Mouse (Mus musculus): Measurements from ENCODE around the gene Olfr768. TPM values are rescaled to one million over a fixed set of nuclear protein-coding genes. Genes with fewer than 3 reads are reported as not detected.
"Not testable (repeated sequence)": the region's sequence is repeated elsewhere in the genome, so short reads cannot be mapped to it uniquely, and the experiment has no call there.

The Olfr768 gene
- polyA plus RNA-seq (2015; fragmentation: Nextera tagmentation; extraction: Ambion mirVana): not detected in 2 replicates

DNA sequence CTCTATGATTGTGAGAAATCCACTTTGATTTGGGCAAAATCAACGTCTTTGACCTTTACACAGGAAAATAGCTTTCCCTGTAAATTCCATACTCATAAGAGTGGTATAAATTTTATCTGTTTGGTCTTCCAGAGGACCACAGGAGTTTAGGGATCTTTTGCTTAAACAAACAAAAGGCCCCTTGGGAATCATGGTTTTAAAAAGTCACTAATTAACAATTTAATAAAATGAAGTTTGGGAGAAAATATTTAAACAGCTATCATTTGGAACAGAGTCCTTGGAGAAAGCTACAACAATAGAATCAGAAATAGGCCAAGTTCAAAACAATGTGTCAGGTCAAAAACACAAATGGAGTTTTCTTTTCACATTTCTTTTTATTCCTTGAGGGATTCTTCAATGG, at the start of gene Olfr768:
Gene Olfr768 (minus strand): TSS at position 101 of the 400 bp plus-strand sequence.
- no peak within 1 kb of the TSS for H3K9ac ChIP-seq
- H3K4me3 ChIP-seq: no peak within 1 kb of the TSS
- no peaks in the 10 kb centered on the region for H3K9me3 ChIP-seq
- no peak for ATAC-seq (replicated peaks)
- no peak within 1 kb of the TSS for H3K4me2 ChIP-seq
- H3K27me3 ChIP-seq (replicated peaks): no peaks in the 10 kb centered on the region
- 88% methylated on average over 1 of the region's 1 CpGs for WGBS
- no peak within 1 kb of the TSS for H3K27ac ChIP-seq
- no peaks in the 10 kb centered on the region for H3K4me1 ChIP-seq
- H3K36me3 ChIP-seq (replicated peaks): no peaks in the 10 kb centered on the region

DNA sequence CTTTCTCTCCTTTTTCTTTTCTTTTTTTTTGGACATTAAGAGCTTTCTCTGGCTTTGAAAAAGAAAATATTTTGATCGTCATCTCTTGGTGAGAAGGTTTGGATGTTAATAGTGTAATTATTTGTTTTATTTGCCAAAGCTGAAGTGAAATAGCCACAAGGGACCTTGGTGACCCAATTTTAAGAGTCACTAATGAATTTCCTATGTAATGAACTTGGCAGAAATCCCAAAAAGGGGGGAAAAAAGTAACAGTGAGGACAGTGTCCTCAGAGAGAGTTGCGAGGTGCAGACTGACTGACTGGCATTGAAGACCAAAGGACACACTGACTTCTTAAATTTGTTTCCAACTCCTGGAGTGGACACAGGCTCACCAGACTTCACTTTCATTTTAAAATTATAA, 39.7 kb upstream of the Olfr768 start, which contains the start of gene Olfr770:
Gene Olfr770 (minus strand): TSS at position 101 of the 400 bp plus-strand sequence.
- Histone ChIP-seq H3K27ac (no peak within 1 kb of the TSS), H3K9ac (no peak within 1 kb of the TSS), H3K9me3 (no peaks in the 10 kb centered on the region), H3K4me1 (no peaks in the 10 kb centered on the region), H3K36me3 (replicated peaks) (no peaks in the 10 kb centered on the region), H3K4me3 (no peak within 1 kb of the TSS), H3K27me3 (replicated peaks) (no peaks in the 10 kb centered on the region), H3K4me2 (no peak within 1 kb of the TSS)
- ATAC-seq (replicated peaks): no peak
- 78% methylated on average over 2 of the region's 2 CpGs for WGBS

DNA sequence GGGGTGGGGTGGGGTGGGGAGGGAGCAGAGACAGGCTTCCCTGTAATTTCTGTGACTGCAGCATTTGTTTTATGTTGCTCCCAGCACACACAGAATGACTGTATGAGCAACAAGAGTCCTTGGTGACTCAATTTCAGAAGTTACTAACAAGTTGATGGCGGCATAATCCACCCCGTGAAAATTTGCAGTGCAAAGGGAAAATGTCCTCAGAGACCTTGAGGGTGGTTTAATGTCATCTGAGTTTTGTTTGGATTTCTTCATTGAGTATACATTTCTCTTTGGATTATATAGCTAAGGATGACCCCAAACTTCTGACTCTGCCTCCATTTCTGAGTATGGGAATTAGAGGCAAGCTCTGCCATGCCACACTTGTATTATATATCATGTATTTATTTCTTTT, 18.6 kb upstream of the Olfr768 start, which contains the start of gene Olfr769:
Gene Olfr769 (minus strand): TSS at position 101 of the 400 bp plus-strand sequence.
- Histone ChIP-seq H3K27me3 (replicated peaks) (no peaks in the 10 kb centered on the region), H3K4me3 (no peak within 1 kb of the TSS), H3K27ac (no peak within 1 kb of the TSS), H3K9ac (no peak within 1 kb of the TSS), H3K9me3 (no peaks in the 10 kb centered on the region), H3K4me1 (no peaks in the 10 kb centered on the region), H3K36me3 (replicated peaks) (no peaks in the 10 kb centered on the region), H3K4me2 (no peak within 1 kb of the TSS)
- ATAC-seq (replicated peaks): no peak
- WGBS: 88% methylated on average over 2 of the region's 2 CpGs

GRCm38 (mm10) chr10:129115146-129115545, 16.0 kb upstream of the Olfr768 start:
- no peaks in the 10 kb centered on the region for H3K4me1 ChIP-seq
- no peaks in the 10 kb centered on the region for H3K36me3 ChIP-seq (replicated peaks)
- H3K4me2 ChIP-seq: no peak overlapping the region
- ATAC-seq (replicated peaks): no peak
- no peak overlapping the region for H3K9ac ChIP-seq
- no peak overlapping the region for H3K27ac ChIP-seq
- no peaks in the 10 kb centered on the region for H3K9me3 ChIP-seq
- WGBS: 92% methylated on average over 3 of the region's 3 CpGs
- H3K4me3 ChIP-seq: no peak overlapping the region
- H3K27me3 ChIP-seq (replicated peaks): no peaks in the 10 kb centered on the region

DNA sequence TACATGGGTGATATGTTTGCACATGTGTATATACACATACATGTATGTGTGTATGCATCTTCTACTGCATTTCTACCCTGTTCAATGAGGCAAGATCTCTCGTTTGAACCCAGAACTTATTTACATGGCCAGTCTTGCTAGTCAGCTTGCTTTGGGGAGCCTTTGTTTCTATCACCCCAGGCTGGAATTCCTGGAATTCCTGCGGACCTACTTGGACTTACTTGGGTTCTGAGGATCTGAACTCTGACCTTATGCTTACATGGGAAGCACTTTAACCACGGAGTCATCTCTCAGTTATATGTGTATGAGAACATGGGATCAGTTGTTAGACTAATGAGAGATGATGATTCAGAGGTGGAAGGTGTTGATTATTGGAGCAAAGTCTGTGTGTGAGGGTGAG, 2.1 kb upstream of the Olfr768 start:
- Histone ChIP-seq H3K4me1 (no peaks in the 10 kb centered on the region), H3K9me3 (no peaks in the 10 kb centered on the region), H3K36me3 (replicated peaks) (no peaks in the 10 kb centered on the region), H3K4me3 (no peak overlapping the region), H3K4me2 (no peak overlapping the region), H3K9ac (no peak overlapping the region), H3K27ac (no peak overlapping the region), H3K27me3 (replicated peaks) (no peaks in the 10 kb centered on the region)
- 40% methylated on average over 3 of the region's 3 CpGs for whole genome bisulfite sequencing
- ATAC-seq (replicated peaks): no peak

- H3K27ac ChIP-seq; ATAC-seq (replicated peaks); H3K4me2 ChIP-seq; H3K9ac ChIP-seq; H3K9me3 ChIP-seq; H3K4me3 ChIP-seq; H3K36me3 ChIP-seq (replicated peaks); H3K4me1 ChIP-seq; H3K27me3 ChIP-seq (replicated peaks): not testable (repeated sequence)
Measured at GRCm38 (mm10) chr10:129082810-129083209, 16.4 kb downstream of the Olfr768 start, which contains the start of gene Olfr767. Gene Olfr767, minus strand, starts transcription at chr10:129082910.

- Histone ChIP-seq H3K27ac (no peak within 1 kb of the TSS), H3K9me3 (no peaks in the 10 kb centered on the region), H3K4me2 (no peak within 1 kb of the TSS), H3K36me3 (replicated peaks) (no peaks in the 10 kb centered on the region), H3K9ac (no peak within 1 kb of the TSS), H3K4me1 (no peaks in the 10 kb centered on the region), H3K27me3 (replicated peaks) (no peaks in the 10 kb centered on the region), H3K4me3 (no peak within 1 kb of the TSS)
- ATAC-seq (replicated peaks): no peak
- WGBS: 81% methylated on average over 2 of the region's 2 CpGs
Measured at GRCm38 (mm10) chr10:129068877-129069276, 30.3 kb downstream of the Olfr768 start, which contains the start of gene Olfr766-ps1. Gene Olfr766-ps1, minus strand, starts transcription at chr10:129068977.

DNA sequence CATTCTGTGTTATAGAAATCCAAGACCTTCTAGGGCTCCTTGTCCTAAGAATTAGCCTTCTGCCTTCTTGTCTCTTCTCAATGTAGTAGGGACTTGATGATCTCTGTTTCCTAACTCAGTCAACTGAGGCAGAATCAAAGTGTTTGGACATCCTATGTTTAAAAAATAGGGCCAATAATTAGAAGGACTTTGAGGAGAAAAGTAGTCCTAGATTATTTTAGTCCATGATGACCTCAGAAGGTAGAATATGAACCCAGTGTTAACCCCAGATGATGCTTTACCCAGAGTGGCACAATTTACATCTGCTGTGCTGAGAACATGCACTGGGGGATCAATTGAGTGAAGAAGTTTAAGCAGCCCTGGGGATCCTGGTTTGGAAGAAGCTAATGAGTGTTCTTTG, 49.3 kb downstream of the Olfr768 start, which contains the start of gene Olfr765:
Gene Olfr765 (minus strand): TSS at position 101 of the 400 bp plus-strand sequence.
- not testable (repeated sequence) for H3K4me2 ChIP-seq; H3K36me3 ChIP-seq (replicated peaks); H3K4me1 ChIP-seq; H3K4me3 ChIP-seq; H3K9ac ChIP-seq; H3K27me3 ChIP-seq (replicated peaks); H3K27ac ChIP-seq; ATAC-seq (replicated peaks); H3K9me3 ChIP-seq

Other genes starting within 250 kb of the Olfr768 start
- gene Gdf11, start 207.7 kb downstream of the Olfr768 start, polyA plus RNA-seq (2015; fragmentation: Nextera tagmentation; extraction: Ambion mirVana): 10.3 and 10.9 TPM in 2 replicates
- 154 and 184 TPM in 2 replicates for gene Cd63, start 198.4 kb downstream of the Olfr768 start, polyA plus RNA-seq (2015; fragmentation: Nextera tagmentation; extraction: Ambion mirVana)
- gene Rdh5, start 176.5 kb downstream of the Olfr768 start, polyA plus RNA-seq (2015; fragmentation: Nextera tagmentation; extraction: Ambion mirVana): 12.9 and 15.4 TPM in 2 replicates
- gene Bloc1s1, start 175.3 kb downstream of the Olfr768 start, polyA plus RNA-seq (2015; fragmentation: Nextera tagmentation; extraction: Ambion mirVana): 259 and 262 TPM in 2 replicates
- 5.1 and 5.5 TPM in 2 replicates for gene Itga7, start 165.6 kb downstream of the Olfr768 start, polyA plus RNA-seq (2015; fragmentation: Nextera tagmentation; extraction: Ambion mirVana)
- gene Mettl7b, start 138.4 kb downstream of the Olfr768 start, polyA plus RNA-seq (2015; fragmentation: Nextera tagmentation; extraction: Ambion mirVana): not detected in 2 replicates
- not detected in 2 replicates for gene Olfr9, start 109.9 kb downstream of the Olfr768 start, polyA plus RNA-seq (2015; fragmentation: Nextera tagmentation; extraction: Ambion mirVana)
- not detected in 2 replicates for gene Olfr763, start 88.6 kb downstream of the Olfr768 start, polyA plus RNA-seq (2015; fragmentation: Nextera tagmentation; extraction: Ambion mirVana)
- gene Olfr764-ps1, start 59.5 kb downstream of the Olfr768 start, polyA plus RNA-seq (2015; fragmentation: Nextera tagmentation; extraction: Ambion mirVana): not detected in 2 replicates
- not detected in 2 replicates for gene Olfr765, start 49.4 kb downstream of the Olfr768 start, polyA plus RNA-seq (2015; fragmentation: Nextera tagmentation; extraction: Ambion mirVana)
- not detected in 2 replicates for gene Olfr766-ps1, start 30.4 kb downstream of the Olfr768 start, polyA plus RNA-seq (2015; fragmentation: Nextera tagmentation; extraction: Ambion mirVana)
- gene Olfr767, start 16.5 kb downstream of the Olfr768 start, polyA plus RNA-seq (2015; fragmentation: Nextera tagmentation; extraction: Ambion mirVana): not detected in 2 replicates
- gene Olfr769, start 18.5 kb upstream of the Olfr768 start, polyA plus RNA-seq (2015; fragmentation: Nextera tagmentation; extraction: Ambion mirVana): not detected in 2 replicates
- not detected in 2 replicates for gene Olfr770, start 39.6 kb upstream of the Olfr768 start, polyA plus RNA-seq (2015; fragmentation: Nextera tagmentation; extraction: Ambion mirVana)
- not detected in 2 replicates for gene Olfr771, start 65.4 kb upstream of the Olfr768 start, polyA plus RNA-seq (2015; fragmentation: Nextera tagmentation; extraction: Ambion mirVana)
- not detected in 2 replicates for gene Olfr772, start 78.5 kb upstream of the Olfr768 start, polyA plus RNA-seq (2015; fragmentation: Nextera tagmentation; extraction: Ambion mirVana)
- gene Olfr773, start 88.0 kb upstream of the Olfr768 start, polyA plus RNA-seq (2015; fragmentation: Nextera tagmentation; extraction: Ambion mirVana): not detected in 2 replicates
- not detected in 2 replicates for gene Olfr774, start 136.8 kb upstream of the Olfr768 start, polyA plus RNA-seq (2015; fragmentation: Nextera tagmentation; extraction: Ambion mirVana)
- not detected in 2 replicates for gene Olfr775, start 149.0 kb upstream of the Olfr768 start, polyA plus RNA-seq (2015; fragmentation: Nextera tagmentation; extraction: Ambion mirVana)
- gene Olfr776, start 159.8 kb upstream of the Olfr768 start, polyA plus RNA-seq (2015; fragmentation: Nextera tagmentation; extraction: Ambion mirVana): not detected in 2 replicates
- not detected in 2 replicates for gene Olfr777, start 172.1 kb upstream of the Olfr768 start, polyA plus RNA-seq (2015; fragmentation: Nextera tagmentation; extraction: Ambion mirVana)
- gene Olfr780, start 218.7 kb upstream of the Olfr768 start, polyA plus RNA-seq (2015; fragmentation: Nextera tagmentation; extraction: Ambion mirVana): not detected in 2 replicates
- not detected in 2 replicates for gene Olfr781, start 229.5 kb upstream of the Olfr768 start, polyA plus RNA-seq (2015; fragmentation: Nextera tagmentation; extraction: Ambion mirVana)
- gene Olfr782, start 249.5 kb upstream of the Olfr768 start, polyA plus RNA-seq (2015; fragmentation: Nextera tagmentation; extraction: Ambion mirVana): not detected in 2 replicates

Data from midbrain, embryonic 15.5 days (tissue).